17 mouse cellular contexts compared by ENCODE assay signal in genomic region chrX:162728228-162728627, GRCm38 (mm10). TPM values are rescaled to one million over a fixed set of nuclear protein-coding genes. Genes with fewer than 3 reads are reported as not detected.
DNase-seq lines count a peak whose midpoint lies in the region; ATAC-seq lines count a peak whose summit lies in the region.
"Had no signal": no experiment of that assay in that cellular context is flagged by ENCODE, and none has a peak within 500 bp of the region (broad histone marks: within the 10 kb centered on the region; RNA-seq: fewer than 3 reads in every experiment).

No protein-coding gene starts in this region.

- H3K27me3 ChIP-seq in forebrain, embryonic 11.5 days (ENCODE audit: control insufficient read depth, insufficient read depth, low read length) = no peaks in the 10 kb centered on the region
- no peaks in the 10 kb centered on the region for H3K27me3 ChIP-seq in forebrain, embryonic 15.5 days
- H3K27me3 ChIP-seq in kidney, embryonic 14.5 days (ENCODE audit: control insufficient read depth, insufficient read depth, low read length) = no peaks in the 10 kb centered on the region
- no peaks in the 10 kb centered on the region for H3K27me3 ChIP-seq in neural tube, embryonic 12.5 days (replicated peaks)
- no peaks in the 10 kb centered on the region for H3K27me3 ChIP-seq in neural tube, embryonic 15.5 days (replicated peaks)
- H3K27me3 ChIP-seq: stomach, embryonic 15.5 days had no signal

- H3K4me1 ChIP-seq in forebrain, embryonic 11.5 days (replicated peaks; ENCODE audit: control insufficient read depth, insufficient read depth, low read length) = no peaks in the 10 kb centered on the region
- H3K4me1 ChIP-seq in forebrain, embryonic 15.5 days = no peaks in the 10 kb centered on the region
- no peaks in the 10 kb centered on the region for H3K4me1 ChIP-seq in kidney, embryonic 14.5 days (ENCODE audit: control insufficient read depth, insufficient read depth, low read length)
- H3K4me1 ChIP-seq in neural tube, embryonic 12.5 days = no peaks in the 10 kb centered on the region
- H3K4me1 ChIP-seq in neural tube, embryonic 15.5 days = no peaks in the 10 kb centered on the region
- H3K4me1 ChIP-seq: limb, embryonic 12.5 days; stomach, embryonic 15.5 days had no signal

- H3K36me3 ChIP-seq in forebrain, embryonic 11.5 days (ENCODE audit: control insufficient read depth, insufficient read depth, low read length) = no peaks in the 10 kb centered on the region
- H3K36me3 ChIP-seq in forebrain, embryonic 15.5 days = no peaks in the 10 kb centered on the region
- H3K36me3 ChIP-seq in kidney, embryonic 14.5 days (ENCODE audit: control insufficient read depth, insufficient read depth, low read length) = no peaks in the 10 kb centered on the region
- H3K36me3 ChIP-seq in neural tube, embryonic 12.5 days = no peaks in the 10 kb centered on the region
- H3K36me3 ChIP-seq in neural tube, embryonic 15.5 days = no peaks in the 10 kb centered on the region
- H3K36me3 ChIP-seq: embryonic facial prominence, embryonic 13.5 days; limb, embryonic 12.5 days; stomach, embryonic 15.5 days had no signal

- peak; percentile 61 for ATAC-seq in forebrain, embryonic 11.5 days (replicated peaks; ENCODE audit: low FRiP score)
- no peak for ATAC-seq in forebrain, embryonic 15.5 days (replicated peaks)
- ATAC-seq in kidney, embryonic 14.5 days (ENCODE audit: low FRiP score, low TSS enrichment) = peak; percentile 76; the same call in 1 of the 2 replicates
- ATAC-seq in neural tube, embryonic 12.5 days (ENCODE audit: low FRiP score, low read depth) = 0 out of 2 replicates have a peak, but pooled peaks have one; percentile 13
- no peak for ATAC-seq in neural tube, embryonic 15.5 days (ENCODE audit: low FRiP score)
- ATAC-seq in activated CD4-positive, CD25-positive, alpha-beta regulatory T cell, adult 4 months = no peak
- ATAC-seq: inflammation-experienced regulatory T-cells, adult 6 months had no signal

- DNase-seq in forebrain, embryonic 11.5 days (ENCODE audit: low spot score) = peak; percentile 56
- no peak for DNase-seq in kidney, adult 8-10 months
- no peak for DNase-seq in cerebellum, postnatal 14 days
- DNase-seq: cerebellum, adult 9-10 months; gastrocnemius, postnatal 14 days; layer of hippocampus, postnatal 36 days; thymus, postnatal 25 days had no signal

- no peaks in the 10 kb centered on the region for H3K9me3 ChIP-seq in forebrain, embryonic 11.5 days (ENCODE audit: control insufficient read depth, low read length)
- no peaks in the 10 kb centered on the region for H3K9me3 ChIP-seq in forebrain, embryonic 15.5 days
- H3K9me3 ChIP-seq in kidney, embryonic 14.5 days (ENCODE audit: control insufficient read depth, low read length) = no peaks in the 10 kb centered on the region
- H3K9me3 ChIP-seq in neural tube, embryonic 12.5 days = no peaks in the 10 kb centered on the region
- no peaks in the 10 kb centered on the region for H3K9me3 ChIP-seq in neural tube, embryonic 15.5 days (replicated peaks)
- H3K9me3 ChIP-seq: embryonic facial prominence, embryonic 13.5 days; limb, embryonic 12.5 days; megakaryocyte, embryonic 14.5 days; stomach, embryonic 15.5 days had no signal

- no peak overlapping the region for H3K9ac ChIP-seq in forebrain, embryonic 11.5 days (ENCODE audit: low read length)
- H3K9ac ChIP-seq in forebrain, embryonic 15.5 days (replicated peaks) = no peak overlapping the region
- no peak overlapping the region for H3K9ac ChIP-seq in kidney, embryonic 14.5 days (ENCODE audit: low read depth, low read length)
- no peak overlapping the region for H3K9ac ChIP-seq in neural tube, embryonic 12.5 days
- no peak overlapping the region for H3K9ac ChIP-seq in neural tube, embryonic 15.5 days (replicated peaks)
- H3K9ac ChIP-seq: embryonic facial prominence, embryonic 13.5 days; limb, embryonic 12.5 days; stomach, embryonic 15.5 days had no signal

- H3K4me2 ChIP-seq in forebrain, embryonic 11.5 days (ENCODE audit: low read depth, low read length, severe bottlenecking) = no peak overlapping the region
- no peak overlapping the region for H3K4me2 ChIP-seq in forebrain, embryonic 15.5 days (replicated peaks)
- no peak overlapping the region for H3K4me2 ChIP-seq in kidney, embryonic 14.5 days (replicated peaks; ENCODE audit: low read depth, low read length)
- no peak overlapping the region for H3K4me2 ChIP-seq in neural tube, embryonic 12.5 days (replicated peaks)
- no peak overlapping the region for H3K4me2 ChIP-seq in neural tube, embryonic 15.5 days
- H3K4me2 ChIP-seq: embryonic facial prominence, embryonic 13.5 days; limb, embryonic 12.5 days; stomach, embryonic 15.5 days had no signal

- H3K4me3 ChIP-seq in forebrain, embryonic 11.5 days (ENCODE audit: low read depth, low read length) = no peak overlapping the region
- no peak overlapping the region for H3K4me3 ChIP-seq in forebrain, embryonic 15.5 days
- H3K4me3 ChIP-seq in kidney, embryonic 14.5 days (ENCODE audit: low read length) = no peak overlapping the region
- H3K4me3 ChIP-seq in neural tube, embryonic 12.5 days = no peak overlapping the region
- H3K4me3 ChIP-seq in neural tube, embryonic 15.5 days (replicated peaks) = no peak overlapping the region
- H3K4me3 ChIP-seq: embryonic facial prominence, embryonic 13.5 days; limb, embryonic 12.5 days; megakaryocyte, embryonic 14.5 days; stomach, embryonic 15.5 days had no signal

- H3K27ac ChIP-seq in forebrain, embryonic 11.5 days (ENCODE audit: low read depth, low read length) = no peak overlapping the region
- no peak overlapping the region for H3K27ac ChIP-seq in forebrain, embryonic 15.5 days (replicated peaks)
- H3K27ac ChIP-seq in kidney, embryonic 14.5 days (ENCODE audit: low read depth, low read length) = no peak overlapping the region
- no peak overlapping the region for H3K27ac ChIP-seq in neural tube, embryonic 12.5 days
- H3K27ac ChIP-seq in neural tube, embryonic 15.5 days (replicated peaks) = no peak overlapping the region
- H3K27ac ChIP-seq: embryonic facial prominence, embryonic 13.5 days; limb, embryonic 12.5 days; stomach, embryonic 15.5 days had no signal

- 25% methylated on average over 7 of the region's 7 CpGs for WGBS in forebrain, embryonic 11.5 days
- WGBS in forebrain, embryonic 15.5 days = 40% methylated on average over 7 of the region's 7 CpGs
- 39% methylated on average over 7 of the region's 7 CpGs for WGBS in kidney, embryonic 14.5 days
- 31% methylated on average over 7 of the region's 7 CpGs for WGBS in neural tube, embryonic 12.5 days
- 27% methylated on average over 7 of the region's 7 CpGs for WGBS in neural tube, embryonic 15.5 days

RNA-seq across cellular contexts. Expression of gene Rbbp7, which starts 32.0 kb away (rescaled TPM):
- 366 and 367 TPM in 2 replicates for polyA plus RNA-seq in forebrain, embryonic 11.5 days (2014; fragmentation: Nextera tagmentation; extraction: Ambion mirVana)
- 229 and 233 TPM in 2 replicates for polyA plus RNA-seq in forebrain, embryonic 15.5 days (2015; fragmentation: Nextera tagmentation; extraction: Ambion mirVana)
- 462 and 531 TPM in 2 replicates for polyA plus RNA-seq in kidney, embryonic 14.5 days (2014; fragmentation: Nextera tagmentation; extraction: Ambion mirVana)
- polyA plus RNA-seq in neural tube, embryonic 12.5 days (2016; fragmentation: Nextera tagmentation; extraction: Ambion mirVana) = 240 and 247 TPM in 2 replicates
- 220 and 316 TPM in 2 replicates for polyA plus RNA-seq in neural tube, embryonic 15.5 days (2015; fragmentation: Nextera tagmentation; extraction: Ambion mirVana)
- polyA plus RNA-seq in activated CD4-positive, CD25-positive, alpha-beta regulatory T cell, adult 4 months (2017; shearing (Covaris generic)) = 100 to 1,000 TPM; 173 to 192 TPM

Comparison
In these comparisons a context has a peak if more than half of its experiments do, and no peak if none do; other contexts are left out.
1. ATAC-seq: peak in forebrain, embryonic 11.5 days (single experiment), kidney, embryonic 14.5 days (single experiment) and neural tube, embryonic 12.5 days (single experiment); none in forebrain, embryonic 15.5 days (single experiment), neural tube, embryonic 15.5 days (single experiment) and activated CD4-positive, CD25-positive, alpha-beta regulatory T cell, adult 4 months (single experiment).